Mouse (Mus musculus): ENCODE data around the gene Ppp1r15b.

DNA sequence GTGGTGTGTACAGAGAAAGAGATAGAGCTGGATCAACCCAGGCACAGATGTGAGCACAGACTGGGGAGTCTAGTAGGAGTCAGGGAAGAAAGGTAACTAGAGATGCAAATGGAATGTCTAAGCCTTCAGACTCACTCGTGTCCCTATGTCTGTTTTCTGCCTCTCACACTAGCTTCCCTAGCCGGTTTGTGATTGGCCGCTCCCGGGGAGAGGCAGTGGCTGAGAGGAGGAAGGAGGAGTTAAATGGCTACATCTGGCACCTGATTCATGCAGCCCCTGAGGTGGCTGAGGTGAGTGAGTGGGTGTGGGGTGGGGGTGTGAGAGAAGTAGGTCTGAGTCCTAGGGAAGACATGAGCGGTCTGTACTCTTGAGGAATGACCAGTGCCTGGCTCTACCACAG, 28.8 kb upstream of the Ppp1r15b start:
- TF ChIP-seq CTCF (IDR thresholded peaks at IDR 0.05; ENCODE audit: control insufficient read depth, insufficient read depth, insufficient read length) (no peak), CEBPB (IDR thresholded peaks at IDR 0.05; ENCODE audit: low read depth) (no peak)

All from C2C12 (cell line).